Mouse (Mus musculus) lung, postnatal 4 days (tissue): ENCODE measurements around the gene Sun2.

Experiments used
- DNase-seq, 2 experiments: peaks; one replicate each; pipeline ENCODE4 v3.0.0; 2021

Gene Sun2

DNA sequence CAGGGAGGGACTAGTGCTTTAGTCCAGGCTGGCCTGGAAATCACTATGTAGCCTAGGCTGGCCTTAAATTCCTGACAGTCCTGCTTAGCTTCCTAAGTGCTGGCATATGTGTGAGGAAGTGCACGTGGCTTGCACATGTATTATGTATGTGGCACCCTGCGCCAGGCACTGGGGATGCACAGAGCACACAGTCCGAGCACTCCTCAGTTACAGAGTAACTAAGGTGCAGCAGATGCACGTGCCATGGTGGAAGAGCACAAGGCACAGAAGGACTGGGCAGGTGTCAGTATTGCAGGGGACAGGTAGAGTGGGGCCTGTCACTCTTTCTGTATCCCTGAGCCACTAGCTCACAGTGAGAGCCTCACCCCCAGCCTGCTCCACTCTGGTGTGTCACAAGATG is 12.8 kb upstream of the Sun2 start:
- DNase-seq, result no peak

DNA sequence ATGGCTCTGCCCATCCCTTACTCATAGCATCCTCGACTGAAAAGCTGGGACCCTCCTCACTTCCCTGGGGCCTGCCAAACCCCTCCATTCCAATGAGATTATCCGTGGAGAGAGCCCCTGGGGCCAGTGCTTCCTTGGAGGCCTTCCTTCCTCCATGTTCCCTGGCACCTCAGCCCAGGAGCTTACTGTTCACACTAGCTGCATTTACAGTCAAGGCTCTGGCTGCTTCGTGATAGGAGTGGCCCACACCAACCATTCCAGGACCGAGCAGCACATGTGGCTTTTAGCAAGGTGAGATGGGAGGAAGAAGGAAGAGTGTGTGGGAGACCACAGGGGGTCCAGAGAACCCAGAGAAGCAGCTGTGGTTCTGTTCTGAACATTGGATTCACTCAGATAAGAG is 11.5 kb upstream of the Sun2 start:
- DNase-seq, result no peak

DNA sequence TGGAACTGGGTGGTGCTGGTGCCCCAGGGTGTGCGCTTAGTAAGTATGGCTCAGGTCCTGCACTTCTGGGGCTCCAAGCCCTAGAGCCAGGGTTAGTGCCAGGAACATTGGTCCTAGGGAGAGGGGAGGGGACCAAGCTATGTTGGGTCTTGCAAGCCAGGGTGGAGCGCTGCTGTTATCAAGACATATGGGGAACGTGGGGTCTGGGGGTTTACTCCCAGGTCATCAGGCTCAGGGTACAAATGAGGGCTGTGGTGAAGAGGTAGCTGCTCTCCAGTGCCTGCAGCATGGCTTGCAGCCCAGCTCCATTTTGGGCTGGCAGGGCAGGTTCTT is 11.1 kb upstream of the Sun2 start:
- no peak for DNase-seq

DNA sequence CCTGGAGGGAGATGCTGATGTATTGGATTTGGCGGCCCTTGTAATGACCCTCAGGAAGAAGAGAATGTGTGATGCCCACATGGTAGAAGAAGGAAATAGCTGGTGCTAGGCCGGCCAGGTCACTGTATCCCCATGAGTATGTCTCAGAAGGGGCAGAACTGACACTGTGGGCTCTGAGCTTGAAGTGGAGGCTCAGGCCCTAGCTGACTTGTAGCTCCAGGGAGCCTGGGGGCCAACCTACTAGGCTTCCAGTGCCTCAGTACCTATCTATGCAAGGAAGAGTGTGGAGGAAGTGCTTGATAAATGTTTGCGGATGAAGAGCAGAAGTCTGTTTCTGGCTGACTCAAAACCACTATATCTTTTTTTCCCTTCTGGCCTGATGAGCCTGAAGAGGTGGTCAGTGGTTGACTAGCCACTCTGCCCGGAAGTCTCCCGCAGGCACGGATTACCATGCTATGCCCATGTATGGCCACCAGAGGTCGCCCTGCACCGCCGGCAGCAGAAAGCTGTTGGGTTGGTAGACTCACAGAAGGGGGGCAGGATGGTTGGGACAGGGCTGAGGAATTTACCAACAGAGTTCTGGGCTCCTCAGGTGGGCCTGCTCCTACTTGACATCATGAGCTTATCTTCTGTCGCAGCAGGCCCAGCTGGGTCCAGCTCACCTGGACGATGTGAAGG is 10.5 kb upstream of the Sun2 start:
- peak; percentile 83 to 88 for DNase-seq

DNA sequence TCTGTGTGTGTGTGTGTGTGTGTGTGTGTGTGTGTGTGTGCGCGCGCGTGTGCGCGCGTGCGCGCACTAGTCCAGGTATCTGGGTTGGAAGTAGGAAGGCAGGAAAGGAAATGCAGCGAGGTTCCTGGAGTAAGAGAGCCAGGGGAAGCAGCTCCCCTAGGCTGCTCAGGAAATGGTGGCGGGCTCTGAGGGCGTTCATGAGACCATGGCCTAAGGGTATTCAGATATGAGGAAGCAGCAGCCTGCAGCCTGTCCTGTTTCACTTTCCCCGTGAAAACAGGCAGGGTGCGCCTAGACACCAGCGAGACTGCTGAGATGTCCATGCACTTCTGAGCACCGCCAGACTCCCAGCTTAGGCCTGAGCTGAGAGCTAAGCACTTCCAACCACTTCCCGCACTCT is 9.4 kb upstream of the Sun2 start:
- DNase-seq, result no peak

DNA sequence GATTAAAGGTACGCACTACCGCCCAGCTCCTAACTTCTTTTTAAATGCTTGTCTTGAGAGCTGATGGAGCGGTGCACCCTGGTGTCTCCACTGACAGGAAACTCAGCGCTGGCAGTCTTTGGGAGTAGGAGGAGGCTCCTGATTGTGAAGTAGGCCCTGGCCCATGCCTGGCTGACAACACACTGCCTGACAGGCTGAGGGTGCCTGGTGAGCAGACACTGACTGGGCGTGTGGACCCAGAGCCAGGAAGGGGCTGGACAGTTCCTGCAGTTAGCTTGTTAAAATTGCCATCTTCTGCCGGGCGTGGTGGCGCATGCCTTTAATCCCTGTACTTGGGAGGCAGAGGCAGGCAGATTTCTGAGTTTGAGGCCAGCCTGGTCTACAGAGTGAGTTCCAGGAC is 7.9 kb upstream of the Sun2 start:
- peak; percentile 58 to 85 for DNase-seq

DNA sequence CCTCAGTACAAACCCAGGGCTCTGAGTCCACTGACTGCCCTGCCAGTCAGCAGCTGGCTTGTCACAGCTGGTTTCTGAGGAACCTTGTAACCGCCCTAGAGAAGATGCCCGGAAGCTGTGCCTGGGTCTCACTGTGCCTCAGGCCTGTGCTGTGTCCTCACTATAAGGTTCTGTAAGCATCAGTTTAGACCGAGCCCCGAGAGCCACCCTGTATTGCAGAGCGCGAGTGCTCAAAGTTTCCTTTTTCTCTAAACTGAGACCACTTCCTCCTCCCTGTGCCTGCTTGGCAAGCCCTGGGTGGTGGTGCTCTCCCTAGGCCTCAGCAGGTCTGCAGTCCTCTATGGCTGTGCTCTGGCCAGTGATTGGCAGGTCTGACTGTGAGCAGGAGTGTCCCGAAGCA is 6.8 kb upstream of the Sun2 start:
- no peak for DNase-seq

DNA sequence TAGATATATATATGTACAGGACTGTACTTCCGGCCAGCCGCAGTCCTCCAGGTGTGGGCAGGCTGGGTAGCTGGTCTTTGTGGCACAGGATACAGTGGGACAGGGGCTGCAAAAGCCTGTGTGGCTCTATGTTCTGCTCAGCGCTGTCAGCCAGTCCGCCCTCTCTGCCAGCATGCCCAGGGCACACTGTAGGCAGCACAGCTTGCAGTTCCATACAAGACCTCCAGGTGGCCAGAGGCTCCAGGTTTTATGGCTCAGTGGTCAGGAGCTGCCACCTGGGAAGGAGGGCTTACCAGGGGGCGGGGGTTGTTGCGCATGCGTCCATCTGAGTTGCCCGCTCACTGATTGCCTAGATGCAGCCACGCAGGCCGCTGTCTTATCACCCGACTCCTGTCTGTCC is 5.7 kb upstream of the Sun2 start:
- peak in 1 of 2 experiments; percentile 53 for DNase-seq

DNA sequence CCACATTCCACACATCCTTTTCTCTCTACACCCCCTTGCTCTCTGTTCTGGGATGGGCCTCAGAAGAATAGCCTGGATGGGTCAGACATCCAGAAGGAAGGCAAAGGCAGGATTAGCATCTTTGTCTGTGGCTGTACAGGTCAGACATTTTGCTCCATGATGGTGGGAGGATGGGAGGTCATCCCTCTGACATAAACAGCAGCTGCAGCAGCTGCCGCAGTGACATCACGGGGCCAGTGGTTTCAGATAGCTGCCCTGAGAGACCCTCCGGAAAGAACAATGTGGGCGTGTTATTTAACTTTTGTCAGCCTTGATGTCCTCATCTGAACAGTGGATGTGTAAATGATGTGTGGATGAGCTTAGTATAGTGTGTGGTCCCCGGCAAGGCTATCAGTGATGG is 3.5 kb upstream of the Sun2 start:
- no peak for DNase-seq

DNA sequence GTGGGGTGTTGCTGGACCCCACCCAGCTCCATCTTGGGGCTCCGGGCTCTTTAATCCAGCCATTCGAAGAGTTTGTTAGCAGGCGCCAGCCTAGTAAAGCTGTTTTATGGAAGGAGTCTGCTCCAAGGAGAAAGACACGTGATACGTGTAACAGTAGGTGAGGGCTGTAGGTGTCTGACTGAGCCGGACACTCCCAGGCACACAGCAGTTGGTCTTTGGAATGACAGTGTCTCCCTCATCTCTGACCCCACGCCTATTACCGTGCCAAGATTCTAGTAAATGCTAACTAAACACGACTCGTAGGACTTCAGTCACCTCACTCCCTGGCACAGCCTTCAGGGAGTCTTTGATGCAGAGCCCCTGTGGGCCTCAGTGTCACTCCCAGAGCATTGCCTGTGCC is 3.0 kb upstream of the Sun2 start:
- no peak for DNase-seq

DNA sequence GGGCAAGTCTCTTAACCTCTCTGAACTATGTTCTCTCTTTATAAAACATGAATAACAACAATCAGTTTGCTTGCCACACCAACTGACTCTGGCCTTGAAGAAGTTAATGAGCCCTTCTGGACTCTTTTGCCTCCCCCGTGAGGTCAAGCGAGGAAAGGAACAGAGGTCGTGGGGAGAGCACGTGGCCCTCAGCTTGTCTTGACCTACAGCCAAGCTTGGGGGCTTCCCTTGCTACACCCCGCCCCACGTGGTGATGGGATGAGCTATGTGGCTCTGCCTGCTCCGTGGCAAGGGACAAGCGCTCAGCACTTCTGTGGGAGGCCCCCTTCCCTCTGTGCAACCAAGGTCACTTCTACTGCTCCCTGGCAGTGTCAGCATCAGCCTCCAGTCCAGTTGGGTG is 2.4 kb upstream of the Sun2 start:
- no peak for DNase-seq

DNA sequence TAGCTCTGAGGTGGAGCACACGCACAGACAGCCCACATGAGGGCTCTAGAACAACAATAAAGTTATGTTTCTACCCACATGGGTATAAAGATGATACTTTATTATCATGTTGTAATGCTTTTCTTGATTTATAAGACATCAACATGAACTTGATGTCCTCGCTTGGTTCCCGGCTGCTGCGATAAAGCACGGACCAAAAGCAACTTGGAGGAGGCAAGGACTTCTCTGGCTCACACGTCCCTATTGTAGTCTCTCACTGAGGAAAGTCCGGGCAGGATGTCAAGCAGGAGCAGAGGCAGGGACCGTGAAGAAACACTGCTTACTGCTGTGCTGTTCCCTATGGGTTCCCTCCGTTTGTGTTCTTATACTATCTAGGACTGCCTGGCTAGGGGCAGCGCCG is 1.7 kb upstream of the Sun2 start:
- no peak for DNase-seq

DNA sequence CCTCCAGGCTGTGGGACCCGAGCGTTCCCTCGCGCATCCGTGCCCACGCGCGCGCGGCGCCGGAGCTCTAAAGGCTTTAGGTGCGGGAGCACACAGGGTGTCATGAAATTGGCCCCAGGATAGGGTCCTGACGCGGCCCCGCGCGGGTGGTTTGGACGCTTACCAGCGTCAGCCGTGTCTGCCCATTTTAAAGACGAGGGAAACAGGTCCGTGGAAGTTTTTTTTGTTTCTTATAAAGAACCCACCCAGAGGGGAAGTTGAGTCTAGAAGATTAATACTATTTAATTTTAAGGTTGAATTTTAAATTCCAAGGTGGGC is 329 bp upstream of the Sun2 start:
- no peak for DNase-seq

DNA sequence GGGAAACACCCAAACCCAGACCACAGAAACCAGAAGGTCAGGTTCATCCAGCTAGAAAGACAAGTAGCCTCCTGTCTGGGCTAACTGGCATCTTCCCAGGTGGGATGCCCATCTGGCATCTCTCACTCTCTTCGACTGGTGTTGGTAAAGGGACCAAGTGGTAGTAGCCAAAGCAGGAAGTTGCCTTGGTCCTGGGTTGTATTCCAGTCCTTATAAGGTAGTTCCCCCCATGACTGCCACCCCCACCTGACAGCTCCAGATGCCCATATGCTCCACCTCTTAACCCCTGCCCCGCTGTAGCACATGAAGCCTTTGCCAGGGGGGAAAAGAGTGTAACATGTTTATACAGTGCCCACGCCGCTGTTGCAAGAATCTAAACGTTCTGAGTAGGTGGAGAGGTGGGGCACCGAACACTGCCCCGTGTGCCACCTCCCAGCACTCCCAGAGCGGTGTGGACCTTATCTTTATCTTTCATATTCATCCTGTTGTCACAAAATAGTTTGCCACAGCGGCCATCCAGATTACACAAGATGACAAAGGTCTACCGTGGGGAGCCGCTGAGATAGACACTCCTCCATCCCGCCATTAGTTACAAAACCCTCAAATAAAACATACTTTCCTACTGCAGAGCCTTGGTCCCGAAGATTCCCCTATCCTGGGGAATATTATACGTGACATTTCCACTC is 1.0 kb downstream of the Sun2 start:
- DNase-seq, result peak; percentile 53 to 60

DNA sequence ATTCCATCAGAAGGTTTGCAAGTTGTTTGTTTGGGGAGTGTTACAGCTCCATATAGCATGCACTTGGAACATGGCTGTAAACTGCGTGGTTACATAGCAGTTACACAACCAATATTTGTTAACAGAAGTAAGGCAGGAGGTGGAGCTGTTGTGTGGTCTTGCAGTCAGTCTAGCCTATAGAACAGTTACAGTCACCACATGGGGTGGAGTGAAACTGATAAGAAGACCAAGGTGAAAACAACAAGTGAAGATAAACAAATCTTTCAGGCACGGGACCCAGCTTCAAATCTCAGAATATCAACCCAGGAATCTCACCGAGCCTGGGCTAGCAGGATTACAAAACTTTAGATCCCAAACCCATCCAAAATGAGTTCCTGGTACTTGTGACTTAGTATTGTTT is 1.6 kb downstream of the Sun2 start:
- DNase-seq, result no peak

DNA sequence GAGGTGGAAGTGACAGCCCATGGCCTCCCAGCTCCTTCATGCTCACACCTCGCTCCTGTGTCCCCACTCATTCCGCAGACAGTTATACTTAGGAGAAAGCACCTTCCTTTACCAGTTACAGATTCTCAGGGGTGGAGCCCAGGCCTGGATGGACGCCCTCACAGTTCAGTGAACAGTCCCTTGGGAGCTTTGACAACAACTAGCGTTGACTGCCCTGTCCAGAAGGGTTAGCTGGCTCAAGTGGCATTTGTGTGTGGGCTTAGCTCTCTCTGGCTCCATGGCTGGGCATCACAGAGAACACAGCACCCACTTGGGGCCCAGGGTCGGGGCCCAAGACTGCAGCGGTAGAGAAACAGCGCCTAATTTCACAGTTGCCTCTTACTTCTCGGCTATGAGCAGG is 8.0 kb downstream of the Sun2 start:
- no peak for DNase-seq

DNA sequence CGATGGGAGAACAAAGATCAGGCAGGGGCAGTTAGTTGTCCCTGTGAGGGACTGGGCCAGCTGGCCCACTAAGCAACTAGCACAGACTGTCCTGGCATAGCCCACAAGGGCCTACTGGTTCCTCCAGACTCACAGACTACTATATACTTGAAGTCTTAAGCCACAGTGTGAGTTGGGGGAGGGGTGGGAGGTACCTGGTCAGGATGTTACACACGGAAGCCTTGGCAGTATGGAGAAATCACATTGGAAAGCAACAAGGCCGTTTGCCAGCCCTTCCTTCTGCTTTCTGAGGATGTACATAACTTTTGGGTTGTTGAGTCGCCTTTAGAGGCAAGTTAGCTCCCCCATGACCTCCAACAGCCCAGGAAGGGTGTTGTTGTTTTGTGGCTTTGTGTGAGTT is 8.7 kb downstream of the Sun2 start:
- DNase-seq, result no peak

DNA sequence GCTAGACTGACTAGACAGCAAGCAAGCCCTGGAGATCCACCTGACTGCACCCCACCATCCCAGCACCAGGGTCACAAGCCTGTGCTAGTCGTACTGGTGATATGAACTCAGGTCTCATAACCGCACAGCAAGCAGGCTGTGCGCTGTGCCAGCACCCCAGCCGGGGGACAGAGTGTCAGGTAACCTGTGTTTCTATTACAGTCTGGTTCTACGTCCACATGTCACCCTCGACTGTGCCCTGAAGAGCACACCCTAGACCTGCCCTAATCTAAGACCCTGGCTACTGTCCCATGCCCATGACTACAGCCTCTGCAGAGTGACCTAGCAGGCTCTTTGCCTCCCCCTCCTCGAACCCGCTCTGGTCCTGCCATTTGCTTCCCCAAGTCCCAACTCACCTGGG is 9.1 kb downstream of the Sun2 start:
- DNase-seq, result no peak

DNA sequence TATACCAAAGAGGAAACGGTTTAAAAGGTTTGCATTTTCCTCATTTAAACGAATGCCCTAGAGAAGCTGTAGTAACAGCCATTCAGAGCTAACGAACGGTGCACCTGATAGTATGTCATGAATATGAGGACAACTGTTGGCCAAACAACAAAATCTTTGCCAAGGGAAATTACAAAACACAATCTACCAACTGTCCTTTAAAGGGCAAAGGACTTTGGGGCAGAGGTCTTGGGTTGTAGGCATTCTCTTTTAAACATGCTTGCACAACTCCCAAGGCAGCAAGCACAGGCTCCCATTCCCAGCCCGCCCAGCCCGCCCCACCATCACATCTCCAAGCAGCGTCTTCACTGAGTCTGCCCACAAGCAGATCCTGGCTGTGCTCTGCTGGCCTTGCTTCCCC is 10.8 kb downstream of the Sun2 start:
- no peak for DNase-seq

DNA sequence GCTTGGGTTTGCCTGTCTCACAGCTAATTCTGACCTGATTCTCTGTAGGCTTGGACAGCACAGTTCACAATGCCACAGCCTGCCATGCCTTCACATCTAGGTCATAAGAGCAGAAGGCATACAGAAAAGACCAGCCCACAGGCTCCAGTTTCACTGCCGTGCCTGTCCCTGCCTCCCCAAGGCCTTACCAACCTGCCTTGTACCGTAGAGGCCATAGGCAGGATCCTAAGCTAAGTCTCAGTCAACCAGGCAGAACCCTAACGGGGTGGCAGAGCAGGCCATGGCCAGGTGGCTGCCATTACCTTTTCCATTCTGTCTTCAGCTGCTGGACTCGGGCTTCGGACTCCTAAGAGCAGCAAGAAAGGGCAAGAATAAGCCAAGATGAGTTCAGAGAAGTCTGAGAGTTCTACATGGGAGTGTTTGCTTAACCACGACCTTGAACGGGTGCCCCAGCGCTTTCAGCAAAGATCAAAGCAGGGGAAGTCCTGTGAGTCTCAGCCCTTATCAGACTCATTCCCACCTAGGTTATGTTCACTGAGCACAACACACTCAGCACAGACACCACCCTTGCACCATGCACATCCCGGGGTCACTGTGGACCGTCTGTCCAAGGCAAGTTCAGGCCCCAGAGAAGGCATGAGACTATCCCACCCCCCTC is 13.5 kb downstream of the Sun2 start:
- no peak for DNase-seq

DNA sequence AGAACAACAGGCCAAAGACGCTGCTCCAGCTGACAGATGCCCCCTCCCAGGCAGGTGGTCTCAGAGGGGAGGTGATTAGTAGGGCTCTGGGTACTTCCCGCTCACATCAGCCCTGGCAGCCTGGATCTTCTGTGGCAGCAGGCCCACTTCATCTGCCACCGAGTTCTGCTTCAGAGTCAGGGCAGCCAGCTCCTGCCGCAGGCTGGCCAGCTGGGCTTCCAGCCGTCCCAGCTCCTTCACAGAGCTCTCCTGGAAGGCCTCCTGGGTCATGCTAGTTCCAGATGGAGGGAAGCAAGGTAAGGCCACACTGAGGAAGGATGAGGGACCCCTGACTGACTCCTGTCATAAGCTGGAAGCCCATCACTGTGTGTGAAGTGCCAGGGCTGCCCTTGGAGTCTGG is 14.0 kb downstream of the Sun2 start:
- no peak for DNase-seq

DNA sequence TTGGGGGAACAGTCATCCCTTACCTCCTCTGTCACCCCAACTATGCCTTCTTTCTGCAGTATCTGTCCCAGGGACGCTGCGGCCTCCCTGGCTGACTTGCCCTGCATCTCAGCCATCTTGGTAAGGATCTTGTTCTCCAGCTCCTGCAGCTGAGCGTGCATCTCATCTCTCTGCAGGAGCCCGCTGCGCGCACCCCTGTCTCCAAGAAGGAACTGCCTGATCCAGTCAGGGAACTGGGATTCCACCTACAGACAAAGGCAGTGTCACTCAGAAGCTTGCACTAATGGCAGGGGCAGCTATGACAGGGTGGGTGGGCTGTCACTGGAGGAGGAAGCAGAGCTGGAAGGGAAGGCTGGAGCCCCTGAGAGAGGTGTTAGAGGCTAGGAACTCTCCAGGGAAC is 14.5 kb downstream of the Sun2 start:
- DNase-seq, result no peak

DNA sequence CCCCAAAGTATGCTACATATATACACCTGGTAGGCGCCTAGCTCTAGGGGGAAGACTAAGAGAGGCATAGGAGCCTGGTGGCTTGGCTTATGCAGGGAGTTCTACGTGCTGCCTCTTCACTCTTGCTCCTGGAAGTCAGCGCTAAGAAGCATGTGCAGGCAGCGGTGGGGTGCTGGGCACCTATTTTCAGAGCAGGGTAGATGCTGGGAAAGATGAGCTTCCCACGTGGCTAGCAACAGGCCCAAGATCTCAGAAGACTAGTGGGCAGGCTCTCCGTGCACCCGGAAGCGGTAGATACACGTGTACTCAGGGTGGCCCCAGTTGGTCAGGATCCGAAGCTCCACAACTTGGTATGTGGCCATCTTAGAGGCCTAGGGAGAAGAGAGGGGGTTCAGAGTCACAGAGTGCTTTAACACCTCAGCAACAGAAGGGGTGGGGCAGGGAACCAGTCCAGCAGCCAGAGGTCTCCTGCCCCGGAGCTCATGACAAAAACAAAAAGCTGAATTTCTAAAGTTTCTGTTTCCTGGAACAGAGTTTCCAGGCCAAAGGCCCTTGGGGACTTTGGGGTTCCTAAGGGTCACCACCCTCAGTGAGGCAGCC is 17.0 kb downstream of the Sun2 start:
- no peak for DNase-seq

DNA sequence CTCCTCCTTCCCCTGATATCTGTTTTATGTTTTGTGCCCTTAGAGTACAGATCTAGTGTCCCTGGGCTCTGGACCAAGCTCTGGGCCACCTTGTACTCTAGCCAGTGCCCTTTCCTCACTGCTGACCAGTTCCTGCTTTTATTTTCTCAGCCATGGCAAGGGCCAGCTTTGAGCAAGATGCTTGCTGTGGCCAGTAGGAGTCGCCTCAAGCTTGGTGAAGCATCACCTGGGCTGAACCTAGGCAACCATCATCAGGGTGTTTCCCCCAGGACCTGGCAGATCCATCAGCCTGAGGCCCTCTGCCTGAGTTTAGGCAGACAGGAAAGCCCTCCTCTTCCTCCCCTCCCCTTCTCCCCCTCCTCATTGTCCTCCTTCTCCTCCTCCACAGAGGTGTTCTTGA is 18.9 kb downstream of the Sun2 start:
- peak in 1 of 2 experiments; percentile 59 for DNase-seq

DNA sequence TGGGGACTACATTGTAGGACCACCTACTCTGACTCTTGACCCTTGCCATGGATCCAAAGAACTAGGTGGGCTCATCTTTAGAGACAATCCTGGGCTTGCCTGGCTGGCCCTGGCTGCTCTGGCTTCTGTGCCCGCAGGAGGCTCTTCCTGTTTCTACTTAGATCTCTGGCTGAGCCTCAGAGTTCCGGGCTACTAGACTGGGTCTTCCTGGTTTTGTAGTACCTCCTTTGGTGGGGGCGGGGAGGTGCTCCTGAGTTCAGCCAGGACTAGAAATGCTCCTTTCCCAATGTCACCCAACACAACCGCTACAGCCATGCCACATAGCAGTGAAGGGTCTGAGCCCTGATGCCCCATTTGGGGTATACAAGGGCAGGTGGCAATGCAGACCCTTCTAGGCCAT is 21.5 kb downstream of the Sun2 start:
- DNase-seq, result no peak
